Mouse (Mus musculus): ENCODE measurements at regions not wholly inside any gene's neighbourhood (a gene's known extent, or its start where the extent isn't known, plus 50 kb on each side); places are given as distances from the start of the nearest gene placed in this dataset.

DNA sequence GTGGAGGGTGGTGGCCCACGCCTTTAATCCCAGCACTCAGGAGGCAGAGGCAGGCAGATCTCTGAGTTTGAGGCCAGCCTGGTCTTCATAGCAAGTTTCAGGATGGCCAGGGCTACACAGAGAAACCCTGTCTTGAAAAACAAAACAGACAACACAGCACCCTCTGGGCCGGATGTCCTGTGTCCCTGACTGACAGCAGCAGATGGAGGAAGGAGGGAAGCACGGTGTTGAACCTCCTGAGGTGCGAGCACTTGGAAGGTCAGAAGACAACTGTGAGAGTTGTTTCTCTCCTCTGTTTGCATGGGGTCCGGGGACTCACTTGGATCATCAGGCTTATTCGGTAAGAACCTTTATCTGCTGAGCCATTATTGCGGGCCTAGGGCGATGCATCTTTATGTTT, 76.6 kb upstream of the Man2a1 start:
- Histone ChIP-seq H3K27ac (ENCODE audit: low read length) (no peak overlapping the region), H3K27me3 (replicated peaks; ENCODE audit: control insufficient read depth, insufficient read depth, low read length) (no peaks in the 10 kb centered on the region), H3K4me3 (replicated peaks; ENCODE audit: low read length) (no peak overlapping the region), H3K36me3 (ENCODE audit: control insufficient read depth, insufficient read depth) (no peaks in the 10 kb centered on the region), H3K9ac (replicated peaks; ENCODE audit: low read depth, low read length) (no peak overlapping the region), H3K9me3 (ENCODE audit: control insufficient read depth, low read length) (no peaks in the 10 kb centered on the region), H3K4me2 (ENCODE audit: low read length) (no peak overlapping the region), H3K4me1 (replicated peaks; ENCODE audit: control insufficient read depth, insufficient read depth, low read length) (peaks cover 4% of the 10 kb centered on the region; the same call in 1 of the 2 replicates)
- WGBS, result 91% methylated on average over 8 of the region's 8 CpGs
- no peak for ATAC-seq

DNA sequence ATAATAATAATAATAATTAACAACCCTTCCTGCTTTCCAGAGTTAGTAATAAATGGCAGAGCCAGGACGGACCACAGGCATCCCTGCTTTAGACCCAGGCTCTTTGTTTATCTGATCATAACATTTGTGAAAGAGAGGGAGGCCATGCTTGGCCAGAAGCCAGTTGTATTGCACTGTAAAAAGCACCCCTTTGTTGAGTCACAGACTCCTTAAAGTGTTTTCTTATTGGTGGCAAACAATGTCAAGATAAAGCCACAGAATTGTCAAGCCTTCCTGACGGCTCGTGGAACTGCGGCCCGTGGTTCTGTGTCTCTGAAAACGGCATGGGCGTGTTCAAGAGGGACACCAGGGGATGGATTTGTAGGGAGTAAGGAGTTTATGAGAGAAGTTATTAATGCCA, 72.7 kb upstream of the Man2a1 start:
- no peaks in the 10 kb centered on the region for H3K9me3 ChIP-seq (ENCODE audit: control insufficient read depth, low read length)
- H3K9ac ChIP-seq (replicated peaks; ENCODE audit: low read depth, low read length), result no peak overlapping the region
- ATAC-seq, result no peak
- peaks cover 4% of the 10 kb centered on the region; the same call in 1 of the 2 replicates for H3K4me1 ChIP-seq (replicated peaks; ENCODE audit: control insufficient read depth, insufficient read depth, low read length)
- H3K27me3 ChIP-seq (replicated peaks; ENCODE audit: control insufficient read depth, insufficient read depth, low read length), result no peaks in the 10 kb centered on the region
- whole genome bisulfite sequencing, result 29% methylated on average over 7 of the region's 7 CpGs
- H3K27ac ChIP-seq (ENCODE audit: low read length), result no peak overlapping the region
- no peak overlapping the region for H3K4me2 ChIP-seq (ENCODE audit: low read length)
- no peaks in the 10 kb centered on the region for H3K36me3 ChIP-seq (ENCODE audit: control insufficient read depth, insufficient read depth)
- H3K4me3 ChIP-seq (replicated peaks; ENCODE audit: low read length), result no peak overlapping the region

DNA sequence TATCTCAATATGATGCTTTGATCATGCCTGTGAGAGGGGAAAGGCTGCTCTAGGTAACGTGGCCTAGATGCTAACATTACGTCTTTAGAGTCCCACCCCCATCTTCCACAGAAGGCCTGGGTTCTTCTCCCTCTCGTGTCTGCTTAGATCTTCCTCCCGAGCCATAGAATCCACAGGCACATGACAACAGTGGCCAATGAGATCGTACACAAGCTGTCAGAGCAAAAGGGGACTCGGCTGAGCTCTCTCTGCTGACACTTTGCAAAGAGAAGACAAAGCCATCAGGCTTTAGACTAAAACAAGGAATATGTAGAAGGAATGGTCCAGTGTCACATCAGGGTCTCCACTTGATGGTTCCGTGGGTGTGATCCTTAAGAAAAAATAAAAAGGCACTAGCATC, 72.1 kb upstream of the Man2a1 start:
- no peak overlapping the region for H3K27ac ChIP-seq (ENCODE audit: low read length)
- no peak for ATAC-seq
- no peaks in the 10 kb centered on the region for H3K9me3 ChIP-seq (ENCODE audit: control insufficient read depth, low read length)
- no peak overlapping the region for H3K4me2 ChIP-seq (ENCODE audit: low read length)
- H3K27me3 ChIP-seq (replicated peaks; ENCODE audit: control insufficient read depth, insufficient read depth, low read length), result no peaks in the 10 kb centered on the region
- peaks cover 4% of the 10 kb centered on the region; the same call in 1 of the 2 replicates for H3K4me1 ChIP-seq (replicated peaks; ENCODE audit: control insufficient read depth, insufficient read depth, low read length)
- H3K4me3 ChIP-seq (replicated peaks; ENCODE audit: low read length), result no peak overlapping the region
- no peaks in the 10 kb centered on the region for H3K36me3 ChIP-seq (ENCODE audit: control insufficient read depth, insufficient read depth)
- 81% methylated on average over 7 of the region's 7 CpGs for WGBS
- no peak overlapping the region for H3K9ac ChIP-seq (replicated peaks; ENCODE audit: low read depth, low read length)

DNA sequence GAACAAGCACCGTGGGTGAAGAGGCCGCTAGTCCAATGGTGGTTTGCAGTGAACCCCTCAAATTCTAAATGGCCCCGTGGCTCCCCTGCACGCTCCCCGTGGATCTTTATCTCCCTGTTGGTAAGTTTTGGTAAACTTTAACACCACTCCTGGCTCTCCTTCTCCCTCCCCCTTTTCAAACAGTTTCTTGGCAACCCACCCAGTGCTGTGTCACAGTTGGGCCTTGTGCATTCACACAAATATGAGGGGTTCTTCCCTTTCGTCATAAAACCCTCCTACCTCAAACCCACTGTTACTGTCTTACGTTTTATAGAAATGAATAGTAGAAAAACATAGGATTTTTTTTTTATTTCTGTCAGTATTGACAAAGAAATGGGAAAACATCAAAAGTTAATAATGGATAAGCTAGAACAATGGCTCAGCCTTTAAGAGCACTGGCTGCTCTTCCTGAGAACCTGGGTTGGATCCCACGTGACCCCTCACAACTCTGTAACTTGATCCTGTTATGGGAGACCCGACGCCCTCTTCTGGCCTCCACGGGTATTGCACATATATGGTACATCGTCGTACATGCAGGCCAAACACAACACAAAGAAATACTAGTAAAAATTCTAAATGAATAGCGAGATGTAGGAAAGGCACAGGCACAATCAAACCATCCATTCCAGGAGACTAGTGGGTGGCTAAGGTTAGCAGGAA, 71.1 kb upstream of the Man2a1 start:
- no peak for ATAC-seq
- Histone ChIP-seq H3K9me3 (ENCODE audit: control insufficient read depth, low read length) (no peaks in the 10 kb centered on the region), H3K4me2 (ENCODE audit: low read length) (no peak overlapping the region), H3K4me1 (replicated peaks; ENCODE audit: control insufficient read depth, insufficient read depth, low read length) (peaks cover 4% of the 10 kb centered on the region; the same call in 1 of the 2 replicates), H3K9ac (replicated peaks; ENCODE audit: low read depth, low read length) (no peak overlapping the region), H3K4me3 (replicated peaks; ENCODE audit: low read length) (no peak overlapping the region), H3K27me3 (replicated peaks; ENCODE audit: control insufficient read depth, insufficient read depth, low read length) (no peaks in the 10 kb centered on the region), H3K27ac (ENCODE audit: low read length) (no peak overlapping the region), H3K36me3 (ENCODE audit: control insufficient read depth, insufficient read depth) (no peaks in the 10 kb centered on the region)
- WGBS, result 84% methylated on average over 14 of the region's 14 CpGs

DNA sequence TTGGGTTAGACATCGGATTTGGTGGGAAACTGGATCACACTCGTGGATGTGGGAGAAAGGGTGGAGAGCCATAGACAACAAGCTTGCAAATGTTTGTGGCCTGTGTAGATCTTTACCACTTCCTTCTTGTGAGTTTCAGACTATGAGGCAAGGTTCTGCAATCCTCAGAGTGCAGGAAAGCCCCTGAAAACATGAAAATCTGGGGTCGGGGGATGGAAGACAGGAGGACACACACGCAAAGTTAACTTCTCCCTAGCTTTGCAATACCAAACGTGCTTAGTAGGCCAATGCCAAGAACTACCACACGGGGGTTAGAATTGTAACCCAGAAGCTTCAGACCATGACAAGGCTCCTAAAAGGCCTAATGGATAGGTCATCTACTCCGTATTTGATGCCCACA, 69.4 kb upstream of the Man2a1 start:
- WGBS, result 86% methylated on average over 7 of the region's 7 CpGs
- H3K9me3 ChIP-seq (ENCODE audit: control insufficient read depth, low read length), result no peaks in the 10 kb centered on the region
- H3K4me3 ChIP-seq (replicated peaks; ENCODE audit: low read length), result no peak overlapping the region
- no peaks in the 10 kb centered on the region for H3K27me3 ChIP-seq (replicated peaks; ENCODE audit: control insufficient read depth, insufficient read depth, low read length)
- no peak overlapping the region for H3K27ac ChIP-seq (ENCODE audit: low read length)
- no peak overlapping the region for H3K9ac ChIP-seq (replicated peaks; ENCODE audit: low read depth, low read length)
- ATAC-seq, result no peak
- no peak overlapping the region for H3K4me2 ChIP-seq (ENCODE audit: low read length)
- peaks cover 4% of the 10 kb centered on the region; the same call in 1 of the 2 replicates for H3K4me1 ChIP-seq (replicated peaks; ENCODE audit: control insufficient read depth, insufficient read depth, low read length)
- H3K36me3 ChIP-seq (ENCODE audit: control insufficient read depth, insufficient read depth), result no peaks in the 10 kb centered on the region

DNA sequence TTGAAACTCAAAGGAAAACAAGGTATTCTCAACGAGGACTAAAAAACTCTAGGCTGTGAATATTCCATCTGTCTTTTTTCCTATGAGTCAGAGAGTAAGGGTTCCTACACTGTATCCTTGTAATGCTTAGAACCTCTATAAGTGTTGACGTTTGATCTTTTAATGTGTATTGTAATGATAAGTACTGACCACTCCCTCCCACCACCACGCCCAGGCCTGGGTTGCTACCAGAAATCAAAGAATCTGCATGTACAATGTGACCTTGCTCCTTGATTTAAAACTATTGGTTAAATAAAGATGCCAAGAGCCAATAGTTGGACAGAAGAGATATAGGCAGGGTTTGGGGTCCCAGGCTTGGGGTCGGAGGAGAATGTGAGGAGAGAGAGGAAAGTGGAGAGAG, 66.2 kb upstream of the Man2a1 start:
- 85% methylated on average over 4 of the region's 4 CpGs for WGBS
- ATAC-seq, result no peak

DNA sequence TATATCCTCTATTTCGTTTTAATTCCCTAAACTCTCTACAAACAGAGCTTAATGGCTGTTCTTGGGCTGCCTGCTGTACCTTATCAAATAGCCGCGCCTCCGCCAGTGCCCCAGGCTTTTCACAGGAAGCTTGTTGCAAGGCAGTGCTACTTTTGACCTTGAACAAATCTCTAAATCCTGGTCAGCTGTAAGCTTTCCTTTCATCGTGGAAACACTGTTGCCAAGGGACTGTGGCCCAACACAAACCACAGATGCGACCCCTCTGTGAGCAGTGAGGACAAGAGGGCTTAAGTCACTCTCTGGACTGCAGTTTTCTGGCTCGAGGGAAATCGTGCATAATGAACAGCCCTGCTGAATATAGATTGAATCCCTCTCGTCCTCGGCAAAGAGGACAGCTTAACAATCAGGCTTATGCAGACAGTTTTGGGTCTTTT, 62.0 kb upstream of the Man2a1 start:
- ATAC-seq, result peak; percentile 53
- Histone ChIP-seq H3K9me3 (ENCODE audit: control insufficient read depth, low read length) (no peaks in the 10 kb centered on the region), H3K9ac (replicated peaks; ENCODE audit: low read depth, low read length) (no peak overlapping the region), H3K4me3 (replicated peaks; ENCODE audit: low read length) (no peak overlapping the region), H3K27me3 (replicated peaks; ENCODE audit: control insufficient read depth, insufficient read depth, low read length) (no peaks in the 10 kb centered on the region), H3K36me3 (ENCODE audit: control insufficient read depth, insufficient read depth) (no peaks in the 10 kb centered on the region), H3K4me2 (ENCODE audit: low read length) (peak overlapping the region; percentile 18), H3K27ac (ENCODE audit: low read length) (0 out of 2 replicates have a peak overlapping the region, but pooled peaks have one; percentile 1), H3K4me1 (replicated peaks; ENCODE audit: control insufficient read depth, insufficient read depth, low read length) (peaks cover 7% of the 10 kb centered on the region; the same call in 1 of the 2 replicates)
- WGBS, result 20% methylated on average over 10 of the region's 10 CpGs

More for the DNA sequence above, 66.2 kb upstream of the Man2a1 start:
- H3K9me3 ChIP-seq (ENCODE audit: control insufficient read depth, low read length), result no peaks in the 10 kb centered on the region
- H3K36me3 ChIP-seq (ENCODE audit: control insufficient read depth, insufficient read depth), result no peaks in the 10 kb centered on the region
- peaks cover 7% of the 10 kb centered on the region; the same call in 1 of the 2 replicates for H3K4me1 ChIP-seq (replicated peaks; ENCODE audit: control insufficient read depth, insufficient read depth, low read length)
- no peak overlapping the region for H3K27ac ChIP-seq (ENCODE audit: low read length)
- no peak overlapping the region for H3K4me3 ChIP-seq (replicated peaks; ENCODE audit: low read length)
- H3K27me3 ChIP-seq (replicated peaks; ENCODE audit: control insufficient read depth, insufficient read depth, low read length), result no peaks in the 10 kb centered on the region
- H3K9ac ChIP-seq (replicated peaks; ENCODE audit: low read depth, low read length), result no peak overlapping the region
- no peak overlapping the region for H3K4me2 ChIP-seq (ENCODE audit: low read length)

DNA sequence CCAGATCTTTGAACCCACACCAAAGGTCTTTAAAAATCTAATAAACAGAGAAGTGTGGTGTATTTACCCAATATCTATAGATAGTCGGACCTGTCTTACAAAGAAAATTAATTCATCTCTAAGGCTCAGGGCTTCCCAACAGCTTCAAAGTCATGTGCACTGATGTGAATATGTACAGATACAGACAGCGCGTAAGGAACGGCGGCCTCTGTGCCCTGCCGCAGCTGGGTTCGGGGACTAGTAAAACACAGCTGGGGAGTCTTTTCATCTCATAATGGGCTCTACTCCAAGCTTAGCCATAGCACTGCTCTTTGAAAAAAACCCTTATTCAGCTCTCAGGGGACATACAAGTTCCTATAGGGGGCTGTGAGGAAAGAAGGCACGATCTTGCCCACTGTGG, 60.1 kb upstream of the Man2a1 start:
- no peak overlapping the region for H3K4me2 ChIP-seq (ENCODE audit: low read length)
- peak; percentile 72 for ATAC-seq
- no peaks in the 10 kb centered on the region for H3K27me3 ChIP-seq (replicated peaks; ENCODE audit: control insufficient read depth, insufficient read depth, low read length)
- H3K4me1 ChIP-seq (replicated peaks; ENCODE audit: control insufficient read depth, insufficient read depth, low read length), result peaks cover 7% of the 10 kb centered on the region; the same call in 1 of the 2 replicates
- H3K9ac ChIP-seq (replicated peaks; ENCODE audit: low read depth, low read length), result no peak overlapping the region
- no peak overlapping the region for H3K4me3 ChIP-seq (replicated peaks; ENCODE audit: low read length)
- no peaks in the 10 kb centered on the region for H3K36me3 ChIP-seq (ENCODE audit: control insufficient read depth, insufficient read depth)
- no peaks in the 10 kb centered on the region for H3K9me3 ChIP-seq (ENCODE audit: control insufficient read depth, low read length)
- no peak overlapping the region for H3K27ac ChIP-seq (ENCODE audit: low read length)
- 68% methylated on average over 8 of the region's 8 CpGs for WGBS

DNA sequence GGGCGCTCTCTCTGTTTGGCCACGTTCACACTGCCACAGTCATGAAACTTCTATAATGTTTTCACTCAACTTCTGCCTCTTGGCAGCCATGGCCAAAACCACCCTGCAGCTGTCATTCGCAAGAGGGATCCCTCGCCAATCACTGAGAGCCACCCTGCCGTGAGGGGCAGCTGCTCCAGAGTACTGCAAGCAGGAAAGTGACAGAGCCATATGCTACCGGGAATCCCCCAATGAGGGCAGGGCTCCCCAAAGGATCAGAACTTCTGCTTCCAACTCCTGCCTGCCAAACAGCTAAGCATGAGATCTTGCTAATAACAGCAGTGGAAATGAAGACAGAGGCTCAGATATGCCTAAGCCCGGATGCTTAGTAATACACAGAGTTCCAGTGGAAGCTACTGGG, 52.0 kb upstream of the Man2a1 start:
- Histone ChIP-seq H3K4me3 (replicated peaks; ENCODE audit: low read length) (no peak overlapping the region), H3K27ac (ENCODE audit: low read length) (no peak overlapping the region; the same call in 1 of the 2 replicates), H3K36me3 (ENCODE audit: control insufficient read depth, insufficient read depth) (no peaks in the 10 kb centered on the region), H3K9ac (replicated peaks; ENCODE audit: low read depth, low read length) (no peak overlapping the region), H3K9me3 (ENCODE audit: control insufficient read depth, low read length) (no peaks in the 10 kb centered on the region), H3K4me1 (replicated peaks; ENCODE audit: control insufficient read depth, insufficient read depth, low read length) (peaks cover 10% of the 10 kb centered on the region), H3K4me2 (ENCODE audit: low read length) (no peak overlapping the region), H3K27me3 (replicated peaks; ENCODE audit: control insufficient read depth, insufficient read depth, low read length) (no peaks in the 10 kb centered on the region)
- peak; percentile 96 for ATAC-seq
- WGBS, result 18% methylated on average over 7 of the region's 7 CpGs
